Mouse (Mus musculus): ENCODE measurements at regions not wholly inside any gene's neighbourhood (a gene's known extent, or its start where the extent isn't known, plus 50 kb on each side); places are given as distances from the start of the nearest gene placed in this dataset.

DNA sequence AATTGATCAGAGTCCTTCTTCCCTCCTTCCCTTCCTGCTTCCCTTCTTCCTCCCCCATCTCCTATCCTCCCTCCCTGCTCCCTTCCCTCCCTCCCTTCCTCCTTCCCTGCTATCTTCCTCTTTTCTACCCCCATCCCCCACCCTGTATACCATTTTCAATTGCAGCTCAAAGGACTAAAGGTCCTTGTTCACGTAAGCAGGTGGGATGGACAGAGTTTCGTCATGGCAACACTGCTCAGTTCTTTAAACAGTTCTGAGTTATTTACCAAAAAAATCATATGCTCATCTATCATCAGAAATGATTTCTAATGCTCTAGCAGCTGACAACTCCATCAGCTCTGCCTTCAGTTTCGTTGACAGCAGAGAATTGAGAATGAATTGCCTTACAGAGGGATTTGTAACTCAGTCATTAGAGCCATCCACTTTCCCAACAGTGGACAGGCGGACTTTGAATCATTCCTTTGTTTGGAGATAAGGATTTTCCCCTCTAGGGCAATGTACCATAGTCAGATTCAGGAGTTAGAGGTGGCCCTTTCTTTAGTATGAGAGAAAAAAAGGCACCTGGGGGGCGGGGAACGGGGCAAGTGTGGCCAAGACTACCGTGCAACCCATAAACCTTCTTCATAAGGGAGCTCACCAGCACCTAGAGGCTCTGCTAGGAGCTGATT is 113.7 kb upstream of the Lrig1 start:
- no peak for DNase-seq

DNA sequence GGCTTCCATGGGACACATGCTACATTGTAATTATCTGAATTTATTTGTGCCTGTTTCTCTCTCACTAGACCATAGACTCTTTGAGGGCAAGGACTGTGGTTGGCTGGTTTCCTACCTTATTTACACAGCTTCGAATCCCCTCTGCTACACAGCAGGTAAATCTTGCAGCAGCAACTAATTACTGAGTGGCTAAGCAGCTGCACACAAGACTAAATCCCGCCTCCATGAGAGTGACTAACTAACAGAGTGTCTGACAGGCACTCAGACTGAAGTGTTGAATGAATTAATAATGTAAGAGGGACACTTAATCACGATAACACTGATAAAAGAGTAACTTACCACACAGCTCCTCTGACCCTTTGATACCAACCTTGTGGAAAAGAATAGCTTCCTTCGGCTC is 111.9 kb upstream of the Lrig1 start:
- no peak for DNase-seq

DNA sequence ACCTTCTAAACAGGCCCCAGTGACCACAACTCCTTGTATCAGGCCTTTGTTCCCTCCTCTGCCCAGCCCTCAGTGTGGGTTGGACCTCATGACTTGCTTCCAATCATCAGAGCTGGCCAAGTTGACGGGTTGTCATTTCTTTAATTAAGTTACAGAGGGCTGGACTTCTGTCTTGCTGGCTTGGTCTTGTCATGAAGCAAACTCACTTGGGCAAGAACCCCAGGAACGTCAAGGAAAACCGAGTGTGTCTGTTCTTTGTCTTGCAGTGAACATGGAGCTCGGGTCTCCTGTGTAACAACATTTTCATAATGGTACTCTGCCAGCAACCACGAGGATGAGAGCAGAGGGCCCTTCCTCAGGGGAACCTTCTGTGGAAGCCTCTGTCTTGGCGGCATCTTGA is 107.3 kb upstream of the Lrig1 start:
- no peak for DNase-seq

DNA sequence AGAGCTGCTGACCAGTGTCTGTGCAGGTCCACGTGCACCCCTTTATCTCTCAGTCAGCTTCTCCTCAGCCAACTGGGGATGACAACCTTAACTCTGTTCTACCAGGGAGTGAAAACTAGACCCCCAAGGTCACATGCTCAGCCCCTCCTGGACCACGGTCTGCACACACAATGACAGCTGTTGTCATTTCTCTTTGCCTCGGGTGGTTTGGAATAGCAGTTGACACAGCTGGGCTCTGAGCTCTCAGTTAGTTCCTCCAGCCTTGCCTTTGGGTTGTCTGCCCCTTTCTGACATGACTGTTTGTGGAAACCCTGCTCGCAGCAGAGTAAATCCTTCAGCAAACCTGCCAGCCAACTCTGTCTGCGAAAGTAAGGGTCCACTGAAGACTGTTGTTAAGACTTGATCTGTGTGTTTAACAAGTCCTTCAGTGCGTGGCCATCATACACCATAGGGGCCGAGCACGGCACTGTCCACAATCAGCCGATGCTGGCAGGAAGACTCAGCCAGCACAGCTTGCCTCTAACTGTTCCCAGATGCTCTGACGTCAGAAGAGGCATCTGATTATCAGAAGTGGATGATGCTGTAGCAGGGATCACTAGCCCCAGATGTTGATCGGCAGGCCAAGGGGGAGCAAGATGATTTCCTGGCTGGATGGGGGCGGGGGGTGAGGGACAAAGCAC is 106.7 kb upstream of the Lrig1 start:
- no peak for DNase-seq

DNA sequence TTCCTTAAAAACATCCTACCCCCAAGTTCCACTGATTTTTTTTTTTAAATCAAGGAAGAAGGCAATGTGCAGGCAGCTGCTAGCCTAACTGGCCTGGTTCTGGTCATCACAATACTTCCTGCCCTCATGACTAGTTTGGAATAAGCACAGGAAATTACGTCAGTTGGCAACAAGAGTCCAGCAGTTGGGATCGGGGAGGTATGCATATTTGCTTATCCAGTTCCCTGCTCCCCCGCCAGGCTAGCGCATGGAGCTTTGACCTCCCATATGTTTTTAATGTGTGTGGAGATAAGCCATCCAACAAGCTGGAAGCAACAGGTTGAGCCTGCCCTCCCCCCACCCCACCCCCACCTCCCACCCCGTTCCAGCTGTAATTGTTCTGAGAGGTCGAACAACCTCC is 105.7 kb upstream of the Lrig1 start:
- no peak for DNase-seq

DNA sequence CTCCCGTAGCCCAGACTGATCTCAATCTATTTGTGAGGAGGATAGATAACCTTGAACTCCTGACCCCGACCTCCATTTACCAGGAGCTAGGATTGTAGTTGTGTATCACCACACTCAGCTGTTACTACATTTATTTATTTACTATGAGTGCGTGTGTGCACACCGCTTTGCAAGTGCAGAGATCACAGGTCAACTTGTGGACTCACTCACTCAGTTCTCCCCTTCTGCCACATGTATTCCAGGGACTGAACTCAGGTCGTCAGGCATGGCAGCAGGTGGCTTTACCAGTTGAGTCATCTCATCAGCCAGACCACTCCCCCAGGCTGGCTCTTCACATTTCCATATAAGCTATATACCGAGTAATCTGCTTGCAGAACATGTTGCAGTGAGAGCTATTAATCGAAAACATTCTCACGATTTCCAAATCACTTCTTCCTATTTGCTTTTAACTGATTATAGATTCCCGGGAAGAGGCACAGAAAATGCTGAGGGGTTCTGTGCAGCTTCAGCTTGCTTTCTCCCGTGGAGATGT is 104.4 kb upstream of the Lrig1 start:
- no peak for DNase-seq

DNA sequence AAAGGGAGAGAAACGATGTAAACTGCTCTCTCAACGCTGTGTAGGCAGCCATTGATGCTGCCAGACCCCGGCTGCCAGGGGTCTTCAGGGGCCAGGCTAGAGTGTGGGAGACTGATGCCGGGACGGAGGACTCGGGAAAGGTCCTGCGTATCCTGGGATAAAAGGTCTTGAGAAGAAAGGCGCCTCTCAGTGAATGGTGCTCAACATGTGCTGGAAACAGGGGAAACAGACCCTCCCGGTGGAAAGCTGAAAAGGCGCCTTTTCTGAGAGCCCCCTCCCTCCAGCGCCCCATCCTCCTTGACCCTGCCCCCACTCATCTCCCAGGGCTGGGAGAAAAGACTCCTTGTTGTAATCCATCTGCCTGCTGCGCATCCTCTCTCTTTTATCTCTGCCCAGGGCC is 101.1 kb upstream of the Lrig1 start:
- DNase-seq: no peak

DNA sequence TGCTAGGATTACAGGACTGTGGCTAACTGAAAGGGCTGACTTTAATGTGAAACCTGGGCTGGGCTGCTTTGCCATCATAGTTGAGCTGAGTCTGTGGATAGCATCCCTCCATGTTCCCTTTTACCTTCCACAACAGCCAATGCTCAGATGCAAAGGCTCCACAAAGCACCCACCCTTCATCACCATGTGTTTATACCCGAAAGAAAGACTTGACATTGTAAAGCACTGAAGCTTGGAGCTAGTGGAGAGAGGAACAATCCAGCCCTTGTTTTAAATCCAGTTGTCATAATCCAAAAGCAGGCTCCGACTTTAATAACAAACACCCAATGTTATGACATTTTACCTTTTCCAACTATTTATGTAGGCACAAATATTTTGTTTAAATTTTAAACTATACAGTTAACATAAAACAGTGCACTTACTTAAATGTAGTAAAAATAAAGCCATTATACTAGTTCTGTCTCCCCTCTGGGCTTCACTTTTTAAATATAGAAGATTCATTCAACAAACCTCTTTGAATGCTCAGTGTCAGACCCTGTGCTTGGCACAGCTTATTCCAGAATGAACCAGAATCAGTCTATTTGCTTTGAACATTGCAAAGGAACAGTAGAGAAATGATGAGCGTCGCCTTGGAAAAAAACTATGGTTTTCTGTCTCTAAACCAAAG is 98.7 kb upstream of the Lrig1 start:
- no peak for DNase-seq

DNA sequence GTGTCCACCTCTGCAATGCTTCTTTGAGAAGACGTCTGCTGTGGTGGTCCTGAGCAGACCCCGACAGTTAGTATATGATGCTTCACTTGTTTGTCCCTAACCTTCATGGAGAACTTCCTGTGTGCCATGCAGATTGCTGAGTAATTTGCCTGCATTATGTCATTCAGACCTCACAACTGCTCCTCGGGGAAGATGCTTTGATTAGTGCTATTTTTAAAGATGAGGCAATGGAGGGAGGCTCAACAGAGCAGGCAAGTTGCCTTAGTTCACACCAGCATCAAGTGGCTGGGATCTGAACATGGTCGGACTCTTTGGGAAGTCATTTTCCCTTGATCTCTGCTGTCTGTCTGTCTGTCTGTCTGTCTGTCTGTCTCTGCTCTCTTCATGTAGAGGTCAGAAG is 95.5 kb upstream of the Lrig1 start:
- no peak for DNase-seq

DNA sequence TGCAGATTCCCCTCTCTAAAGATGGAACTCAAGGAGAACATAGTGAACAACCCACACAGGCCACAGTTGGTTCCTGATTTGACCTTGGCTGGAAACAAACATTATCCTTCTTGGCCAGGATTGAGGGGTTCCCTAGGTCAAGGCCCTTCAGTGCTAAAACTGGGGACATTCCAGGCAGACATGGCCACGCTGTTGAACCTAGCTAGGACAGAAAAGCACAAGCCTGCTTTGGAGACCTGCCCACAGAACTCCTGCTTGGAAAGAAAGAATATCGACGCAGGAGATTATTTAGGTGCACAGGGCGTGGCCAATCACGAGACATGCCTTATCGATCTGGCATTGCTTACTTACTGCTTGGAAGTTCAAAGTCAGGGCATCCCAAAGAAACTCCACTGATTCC is 93.6 kb upstream of the Lrig1 start:
- DNase-seq: no peak

DNA sequence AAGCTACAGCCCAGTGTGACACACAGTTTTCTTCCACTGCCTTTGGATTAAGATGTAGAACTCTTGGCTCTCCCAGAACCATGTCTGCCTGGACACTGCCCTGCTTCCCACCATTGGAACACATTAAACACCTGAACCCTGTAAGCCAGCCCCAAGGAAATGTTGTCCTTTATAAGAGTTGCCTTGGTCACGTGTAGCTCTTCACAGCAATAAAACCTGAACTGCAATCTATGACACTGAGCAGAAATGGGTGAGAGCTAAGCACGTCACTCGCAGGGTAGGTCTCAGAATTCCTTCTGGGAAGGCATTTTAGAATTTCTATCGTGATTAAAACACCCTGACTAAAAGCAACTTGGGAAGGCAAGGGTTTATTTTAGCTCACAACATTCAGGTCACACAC is 92.4 kb upstream of the Lrig1 start:
- DNase-seq: no peak

DNA sequence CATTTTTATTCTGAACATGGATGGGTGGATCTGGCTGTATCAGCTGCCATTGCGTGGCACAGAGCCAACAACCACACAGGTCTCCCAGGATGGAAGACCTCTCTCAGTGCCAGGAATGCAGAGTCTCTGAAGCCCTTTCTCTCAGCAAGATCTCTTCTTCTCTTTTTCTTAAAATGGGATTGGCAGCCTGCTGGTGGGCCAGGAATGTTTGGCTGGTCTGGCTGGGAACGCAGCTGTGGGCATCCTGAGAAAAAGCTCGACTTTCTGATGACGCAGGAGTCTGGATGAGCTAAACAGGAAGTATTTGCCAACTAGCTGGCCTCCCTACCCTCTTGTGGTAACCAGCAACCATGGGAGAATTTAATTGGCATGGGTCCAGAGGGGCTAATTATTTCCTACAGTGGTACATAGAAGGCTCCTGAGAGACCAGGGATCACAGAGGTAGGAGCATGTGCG is 89.4 kb upstream of the Lrig1 start:
- DNase-seq: no peak

DNA sequence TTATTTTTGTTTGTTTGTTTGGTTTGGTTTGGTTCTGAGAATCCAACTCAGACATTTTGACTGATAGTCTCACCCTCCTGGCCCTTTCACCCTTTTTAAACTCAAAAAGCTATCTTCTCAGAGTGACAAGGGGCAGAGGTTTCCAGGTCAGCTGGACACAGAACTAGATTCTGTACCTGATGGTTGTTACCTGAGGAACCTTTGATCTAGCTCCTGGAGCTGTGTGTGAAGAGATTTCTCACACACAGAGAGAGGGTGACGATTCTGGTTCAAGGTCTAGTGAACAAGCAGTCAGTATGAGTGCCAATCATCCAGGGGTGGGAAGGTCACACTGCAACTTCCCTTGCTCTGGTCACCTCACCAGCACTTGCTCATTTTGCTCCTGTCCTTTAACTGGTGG is 83.5 kb upstream of the Lrig1 start:
- DNase-seq: no peak

DNA sequence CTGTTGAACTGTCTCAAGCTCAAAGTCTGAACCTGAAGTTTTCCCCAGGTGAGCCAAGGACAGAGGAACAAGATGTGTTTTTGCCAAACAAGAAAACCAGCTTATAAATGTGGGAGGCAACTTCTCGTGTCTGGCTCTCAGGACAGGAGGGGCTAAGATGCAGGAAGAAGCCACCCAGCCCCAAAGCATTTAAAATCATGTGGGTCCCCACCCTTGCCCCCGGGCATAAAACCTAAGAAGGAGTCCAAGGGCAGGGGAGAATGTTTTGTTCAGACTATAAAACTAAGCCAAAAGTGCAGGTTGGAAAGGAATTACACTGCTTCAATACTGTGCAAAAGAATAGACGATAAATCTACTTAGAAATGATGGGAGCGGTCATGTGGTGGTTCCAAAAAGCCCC is 80.7 kb upstream of the Lrig1 start:
- no peak for DNase-seq

DNA sequence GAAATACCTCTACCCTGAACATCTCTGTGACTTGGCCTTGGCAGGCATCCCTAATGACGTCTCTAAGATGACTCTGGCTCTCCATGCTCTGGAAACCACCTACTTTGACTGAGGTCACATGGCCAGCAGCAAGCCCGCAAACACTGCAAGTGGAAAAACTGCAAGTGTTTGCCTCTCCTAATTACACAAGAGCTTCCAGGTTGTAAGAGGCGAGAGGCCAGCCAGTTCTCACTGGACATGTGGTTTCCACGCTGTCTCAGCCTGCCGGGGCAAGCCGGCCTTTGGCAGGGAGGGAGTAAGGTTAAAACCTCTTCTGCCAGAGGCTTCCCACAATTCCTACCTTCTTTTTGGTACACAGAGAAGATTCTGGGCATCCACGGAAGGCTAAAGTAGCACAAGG is 79.9 kb upstream of the Lrig1 start:
- no peak for DNase-seq

DNA sequence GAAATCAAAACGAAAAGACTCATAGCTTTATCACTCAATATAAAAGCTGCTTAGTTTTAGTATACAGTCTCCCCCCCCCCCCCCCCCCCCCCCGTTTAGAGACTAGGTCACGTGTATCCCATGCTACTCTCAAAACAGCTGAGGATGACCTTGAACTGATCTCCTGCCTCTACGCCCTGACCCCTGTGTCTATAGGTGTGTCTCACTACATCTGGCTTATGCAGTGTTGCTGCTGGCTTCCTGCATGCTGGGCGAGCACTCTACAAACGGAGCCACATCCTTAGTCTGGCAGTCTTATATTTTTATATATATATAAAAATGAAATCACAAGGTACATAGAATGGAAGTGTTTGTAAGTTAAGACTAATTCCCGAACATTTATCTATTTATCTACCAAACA is 79.3 kb upstream of the Lrig1 start:
- no peak for DNase-seq

DNA sequence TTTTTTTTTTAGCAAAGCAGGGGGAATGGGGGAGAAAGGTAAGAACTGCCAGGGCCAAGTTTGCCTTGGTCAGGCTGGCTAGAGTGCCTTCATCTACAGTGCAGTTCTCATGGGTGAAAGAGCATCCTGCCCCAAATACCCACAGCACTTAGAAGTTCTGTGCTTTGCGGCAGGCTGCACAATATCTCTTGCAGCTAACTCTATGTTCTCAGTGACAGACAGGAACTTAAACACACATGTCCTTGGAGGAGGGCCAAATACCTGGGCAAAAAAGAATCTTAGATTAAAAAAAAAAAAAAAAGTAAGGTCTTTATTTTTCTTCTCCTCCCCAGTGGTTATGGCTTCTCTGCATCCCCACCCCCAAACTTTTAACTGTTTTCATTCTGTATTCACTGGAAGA is 78.8 kb upstream of the Lrig1 start:
- no peak for DNase-seq

DNA sequence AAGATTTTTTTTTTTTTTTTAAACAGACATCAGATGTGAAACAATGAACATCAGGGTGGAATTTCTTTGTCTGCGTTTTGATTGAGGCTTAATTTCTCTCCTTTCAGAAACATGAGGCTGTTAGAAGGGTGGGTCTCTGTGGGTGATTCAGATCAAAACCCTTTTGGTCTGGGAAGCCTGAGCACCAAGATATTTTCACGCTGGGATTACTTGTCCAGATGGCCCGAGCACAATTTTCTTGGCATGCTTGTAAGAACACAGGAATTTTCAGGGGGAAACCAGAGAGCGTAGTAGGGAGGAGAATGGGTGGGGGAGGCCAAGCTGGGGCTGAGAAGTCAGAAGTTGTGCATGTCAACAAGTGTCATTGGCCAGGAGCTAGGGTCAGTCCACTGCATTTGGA is 76.6 kb upstream of the Lrig1 start:
- DNase-seq: no peak

DNA sequence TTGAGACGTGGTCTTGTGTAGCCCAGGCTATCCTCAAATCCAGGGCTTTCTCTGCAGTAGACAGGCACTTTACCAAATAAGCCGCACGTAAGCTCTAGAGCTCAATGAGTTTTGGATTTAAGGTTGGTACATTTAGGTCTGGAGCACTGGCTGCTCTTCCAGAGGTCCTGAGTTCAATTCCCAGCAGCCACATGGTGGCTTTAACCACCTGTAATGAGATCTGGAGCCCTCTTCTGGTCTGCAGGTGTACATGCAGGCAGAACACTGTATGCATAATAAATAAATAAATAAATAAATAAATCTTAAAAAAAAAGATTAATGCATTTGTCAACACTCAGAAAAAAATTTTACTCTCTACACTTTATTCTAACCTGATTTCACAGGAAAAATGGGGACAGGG is 74.9 kb upstream of the Lrig1 start:
- no peak for DNase-seq

DNA sequence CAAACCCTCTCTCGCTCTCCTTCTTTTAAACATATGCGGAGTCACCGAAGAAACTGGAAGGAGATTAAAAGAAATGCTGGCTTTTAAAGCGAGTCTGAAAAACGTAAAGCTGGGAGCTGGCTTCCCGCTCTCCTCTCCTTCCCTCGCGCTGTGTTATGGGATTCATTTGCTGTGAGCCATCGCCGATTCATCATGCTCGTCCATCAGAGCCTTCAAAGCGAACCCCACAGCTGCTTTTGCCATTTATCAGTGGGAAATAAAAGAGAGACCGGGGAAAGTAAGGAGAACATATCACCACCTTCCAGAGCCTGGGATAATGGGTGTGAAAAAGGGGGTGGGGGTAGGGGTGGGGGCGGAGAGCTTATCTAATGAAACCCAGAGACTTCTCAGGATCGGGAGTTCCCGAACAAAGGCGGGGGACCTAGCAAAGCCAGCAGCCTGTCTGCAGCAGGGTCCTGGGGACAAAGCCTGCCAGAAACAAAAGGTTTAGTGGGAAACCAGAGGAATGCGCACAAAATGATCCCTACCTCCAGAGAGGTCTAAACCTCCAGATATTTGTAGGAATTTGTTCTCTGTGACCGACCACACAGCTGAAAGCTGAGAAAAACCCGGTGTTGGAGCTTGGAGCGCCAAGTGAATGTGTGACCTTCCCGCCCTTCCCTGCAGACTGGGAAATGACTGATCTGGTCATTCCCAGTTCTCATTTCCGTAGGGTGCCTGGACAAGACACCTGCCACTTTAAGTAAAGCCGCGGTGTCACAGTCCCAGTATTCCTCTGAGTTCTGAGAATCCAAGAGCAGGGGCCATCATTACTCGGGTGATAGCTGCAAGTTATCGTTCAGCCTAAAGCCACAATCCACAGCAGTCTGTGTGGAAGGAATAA is 73.9 kb upstream of the Lrig1 start:
- no peak for DNase-seq

DNA sequence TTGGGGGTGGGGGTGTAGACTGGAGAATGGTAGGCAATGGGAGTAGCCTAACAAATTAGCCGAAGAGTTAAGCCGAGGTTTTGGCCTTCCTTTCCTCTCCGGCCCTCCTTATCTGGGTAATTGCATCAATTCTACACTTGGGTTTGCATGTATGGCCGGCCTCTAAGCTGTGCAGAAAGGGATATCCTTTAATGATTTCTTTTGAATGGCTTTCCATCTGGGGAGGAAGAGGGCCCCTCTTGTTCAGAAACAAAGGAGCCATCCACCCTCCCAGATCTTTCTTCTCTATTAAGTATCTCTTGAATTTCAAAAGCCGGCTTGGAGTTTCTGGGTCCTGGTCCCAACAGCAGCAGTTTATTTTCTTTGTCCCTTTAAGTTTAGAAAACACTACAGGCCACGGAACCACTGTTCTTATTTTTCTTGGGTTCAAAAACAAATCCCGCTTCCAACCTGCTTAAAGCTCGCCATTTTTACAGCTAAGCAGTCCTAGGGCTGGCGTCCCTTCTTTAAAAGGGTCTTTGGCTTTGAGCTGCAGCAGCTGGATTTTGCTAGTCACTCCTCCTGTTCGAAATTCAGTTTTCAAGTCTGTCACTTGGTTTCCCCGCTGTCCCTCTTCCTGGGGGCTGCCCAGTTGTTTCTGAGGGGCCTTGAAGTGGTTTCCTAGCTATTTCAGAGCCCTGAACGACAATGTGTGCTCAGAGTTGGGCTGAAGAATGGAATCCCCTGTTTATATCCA is 73.1 kb upstream of the Lrig1 start:
- no peak for DNase-seq

DNA sequence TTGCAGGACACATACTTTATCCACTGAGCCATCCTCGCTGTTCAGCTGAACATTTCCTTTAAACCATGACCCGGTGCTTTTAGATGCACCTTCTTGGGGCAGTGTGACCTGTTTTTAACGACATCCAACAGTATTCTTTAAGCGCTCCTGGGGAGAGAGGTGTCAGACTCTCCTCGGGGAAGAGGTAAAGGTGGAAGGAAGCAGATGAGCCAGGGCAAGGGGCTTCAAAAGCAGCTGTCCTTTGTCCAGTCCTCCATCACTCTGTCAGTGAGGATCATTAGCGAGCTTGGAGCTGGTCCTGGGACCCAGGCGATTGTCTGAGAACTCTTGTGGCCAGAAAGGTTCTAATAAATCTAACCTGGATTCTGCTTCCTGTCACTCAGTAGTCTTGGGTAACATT is 72.4 kb upstream of the Lrig1 start:
- no peak for DNase-seq
